Mouse (Mus musculus): ENCODE measurements around the gene Jarid2. TPM values are rescaled to one million over a fixed set of nuclear protein-coding genes. Genes with fewer than 3 reads are reported as not detected.

Gene Jarid2
- 28.6 and 33.8 TPM in 2 replicates for polyA plus RNA-seq (2015; fragmentation: Nextera tagmentation; extraction: Ambion mirVana)

- H3K4me3 ChIP-seq (ENCODE audit: low read length), result peak within 1 kb of the TSS; percentile 84
- H3K9ac ChIP-seq (ENCODE audit: low read depth, low read length), result peak within 1 kb of the TSS; percentile 91
- peak within 1 kb of the TSS; percentile 99 for H3K27ac ChIP-seq (ENCODE audit: low read depth, low read length)
- H3K27me3 ChIP-seq (replicated peaks; ENCODE audit: control insufficient read depth, insufficient read depth, low read length), result no peaks in the 10 kb centered on the region
- H3K4me1 ChIP-seq (ENCODE audit: control insufficient read depth, insufficient read depth, low read depth, low read length), result peaks cover 3% of the 10 kb centered on the region
- H3K4me2 ChIP-seq (ENCODE audit: low read length), result peak within 1 kb of the TSS; percentile 95
- H3K36me3 ChIP-seq (ENCODE audit: control insufficient read depth, insufficient read depth, low read length), result no peaks in the 10 kb centered on the region
- H3K9me3 ChIP-seq (ENCODE audit: control insufficient read depth, low read length), result no peaks in the 10 kb centered on the region
- ATAC-seq, result no peak
- 2% methylated on average over 29 of the region's 31 CpGs for WGBS
Observed at GRCm38 (mm10) chr13:44729424-44729971, at the start of gene Jarid2. Gene Jarid2 (plus strand): TSS chr13:44729474.

- Histone ChIP-seq H3K36me3 (ENCODE audit: control insufficient read depth, insufficient read depth, low read length) (no peaks in the 10 kb centered on the region), H3K4me2 (ENCODE audit: low read length) (no peak overlapping the region), H3K9ac (ENCODE audit: low read depth, low read length) (no peak overlapping the region), H3K4me3 (ENCODE audit: low read length) (no peak overlapping the region), H3K4me1 (ENCODE audit: control insufficient read depth, insufficient read depth, low read depth, low read length) (no peaks in the 10 kb centered on the region), H3K9me3 (ENCODE audit: control insufficient read depth, low read length) (no peaks in the 10 kb centered on the region), H3K27me3 (replicated peaks; ENCODE audit: control insufficient read depth, insufficient read depth, low read length) (no peaks in the 10 kb centered on the region), H3K27ac (ENCODE audit: low read depth, low read length) (no peak overlapping the region)
- no peak for ATAC-seq
- 82% methylated on average over 7 of the region's 7 CpGs for WGBS
Observed at GRCm38 (mm10) chr13:44681051-44681450, 48.2 kb upstream of the Jarid2 start.

GRCm38 (mm10) chr13:44688140-44688539 lies 41.1 kb upstream of the Jarid2 start:
- H3K4me3 ChIP-seq (ENCODE audit: low read length), result no peak overlapping the region
- no peak overlapping the region for H3K9ac ChIP-seq (ENCODE audit: low read depth, low read length)
- ATAC-seq, result no peak
- no peak overlapping the region for H3K4me2 ChIP-seq (ENCODE audit: low read length)
- H3K27ac ChIP-seq (ENCODE audit: low read depth, low read length), result no peak overlapping the region
- H3K27me3 ChIP-seq (replicated peaks; ENCODE audit: control insufficient read depth, insufficient read depth, low read length), result no peaks in the 10 kb centered on the region
- WGBS, result 64% methylated on average over 3 of the region's 3 CpGs
- no peaks in the 10 kb centered on the region for H3K4me1 ChIP-seq (ENCODE audit: control insufficient read depth, insufficient read depth, low read depth, low read length)
- no peaks in the 10 kb centered on the region for H3K9me3 ChIP-seq (ENCODE audit: control insufficient read depth, low read length)
- H3K36me3 ChIP-seq (ENCODE audit: control insufficient read depth, insufficient read depth, low read length), result no peaks in the 10 kb centered on the region

- no peak overlapping the region for H3K27ac ChIP-seq (ENCODE audit: low read depth, low read length)
- H3K9ac ChIP-seq (ENCODE audit: low read depth, low read length), result no peak overlapping the region
- no peaks in the 10 kb centered on the region for H3K27me3 ChIP-seq (replicated peaks; ENCODE audit: control insufficient read depth, insufficient read depth, low read length)
- no peak overlapping the region for H3K4me3 ChIP-seq (ENCODE audit: low read length)
- no peaks in the 10 kb centered on the region for H3K36me3 ChIP-seq (ENCODE audit: control insufficient read depth, insufficient read depth, low read length)
- no peaks in the 10 kb centered on the region for H3K4me1 ChIP-seq (ENCODE audit: control insufficient read depth, insufficient read depth, low read depth, low read length)
- 86% methylated on average over 10 of the region's 10 CpGs for WGBS
- H3K9me3 ChIP-seq (ENCODE audit: control insufficient read depth, low read length), result no peaks in the 10 kb centered on the region
- no peak overlapping the region for H3K4me2 ChIP-seq (ENCODE audit: low read length)
- ATAC-seq, result no peak
Observed at GRCm38 (mm10) chr13:44697628-44698027, 31.6 kb upstream of the Jarid2 start.

GRCm38 (mm10) chr13:44704036-44704801 lies 25.1 kb upstream of the Jarid2 start:
- ATAC-seq, result no peak
- H3K9ac ChIP-seq (ENCODE audit: low read depth, low read length), result no peak overlapping the region
- H3K4me3 ChIP-seq (ENCODE audit: low read length), result no peak overlapping the region
- H3K27me3 ChIP-seq (replicated peaks; ENCODE audit: control insufficient read depth, insufficient read depth, low read length), result no peaks in the 10 kb centered on the region
- no peaks in the 10 kb centered on the region for H3K9me3 ChIP-seq (ENCODE audit: control insufficient read depth, low read length)
- H3K4me2 ChIP-seq (ENCODE audit: low read length), result no peak overlapping the region
- no peaks in the 10 kb centered on the region for H3K4me1 ChIP-seq (ENCODE audit: control insufficient read depth, insufficient read depth, low read depth, low read length)
- no peak overlapping the region for H3K27ac ChIP-seq (ENCODE audit: low read depth, low read length)
- H3K36me3 ChIP-seq (ENCODE audit: control insufficient read depth, insufficient read depth, low read length), result no peaks in the 10 kb centered on the region
- WGBS, result 86% methylated on average over 15 of the region's 15 CpGs

GRCm38 (mm10) chr13:44705031-44705742 lies 24.1 kb upstream of the Jarid2 start:
- H3K9ac ChIP-seq (ENCODE audit: low read depth, low read length), result no peak overlapping the region
- H3K27me3 ChIP-seq (replicated peaks; ENCODE audit: control insufficient read depth, insufficient read depth, low read length), result no peaks in the 10 kb centered on the region
- 30% methylated on average over 14 of the region's 14 CpGs for WGBS
- H3K4me3 ChIP-seq (ENCODE audit: low read length), result no peak overlapping the region
- no peaks in the 10 kb centered on the region for H3K9me3 ChIP-seq (ENCODE audit: control insufficient read depth, low read length)
- ATAC-seq, result no peak
- H3K4me1 ChIP-seq (ENCODE audit: control insufficient read depth, insufficient read depth, low read depth, low read length), result no peaks in the 10 kb centered on the region
- no peaks in the 10 kb centered on the region for H3K36me3 ChIP-seq (ENCODE audit: control insufficient read depth, insufficient read depth, low read length)
- H3K4me2 ChIP-seq (ENCODE audit: low read length), result no peak overlapping the region
- H3K27ac ChIP-seq (ENCODE audit: low read depth, low read length), result no peak overlapping the region

- Histone ChIP-seq H3K4me1 (ENCODE audit: control insufficient read depth, insufficient read depth, low read depth, low read length) (no peaks in the 10 kb centered on the region), H3K4me3 (ENCODE audit: low read length) (no peak overlapping the region), H3K4me2 (ENCODE audit: low read length) (no peak overlapping the region), H3K27me3 (replicated peaks; ENCODE audit: control insufficient read depth, insufficient read depth, low read length) (no peaks in the 10 kb centered on the region), H3K36me3 (ENCODE audit: control insufficient read depth, insufficient read depth, low read length) (no peaks in the 10 kb centered on the region), H3K27ac (ENCODE audit: low read depth, low read length) (no peak overlapping the region), H3K9me3 (ENCODE audit: control insufficient read depth, low read length) (no peaks in the 10 kb centered on the region), H3K9ac (ENCODE audit: low read depth, low read length) (no peak overlapping the region)
- 44% methylated on average over 7 of the region's 7 CpGs for WGBS
- ATAC-seq, result no peak
Observed at GRCm38 (mm10) chr13:44705743-44706044, 23.6 kb upstream of the Jarid2 start.

- Histone ChIP-seq H3K4me3 (ENCODE audit: low read length) (no peak overlapping the region), H3K4me1 (ENCODE audit: control insufficient read depth, insufficient read depth, low read depth, low read length) (no peaks in the 10 kb centered on the region), H3K9ac (ENCODE audit: low read depth, low read length) (no peak overlapping the region), H3K36me3 (ENCODE audit: control insufficient read depth, insufficient read depth, low read length) (no peaks in the 10 kb centered on the region), H3K4me2 (ENCODE audit: low read length) (no peak overlapping the region), H3K9me3 (ENCODE audit: control insufficient read depth, low read length) (no peaks in the 10 kb centered on the region), H3K27ac (ENCODE audit: low read depth, low read length) (no peak overlapping the region), H3K27me3 (replicated peaks; ENCODE audit: control insufficient read depth, insufficient read depth, low read length) (no peaks in the 10 kb centered on the region)
- WGBS, result 64% methylated on average over 10 of the region's 10 CpGs
- no peak for ATAC-seq
Observed at GRCm38 (mm10) chr13:44706206-44706915, 22.9 kb upstream of the Jarid2 start.

- no peak for ATAC-seq
- no peaks in the 10 kb centered on the region for H3K9me3 ChIP-seq (ENCODE audit: control insufficient read depth, low read length)
- H3K4me3 ChIP-seq (ENCODE audit: low read length), result no peak overlapping the region
- no peak overlapping the region for H3K9ac ChIP-seq (ENCODE audit: low read depth, low read length)
- WGBS, result 46% methylated on average over 5 of the region's 5 CpGs
- no peaks in the 10 kb centered on the region for H3K27me3 ChIP-seq (replicated peaks; ENCODE audit: control insufficient read depth, insufficient read depth, low read length)
- no peaks in the 10 kb centered on the region for H3K4me1 ChIP-seq (ENCODE audit: control insufficient read depth, insufficient read depth, low read depth, low read length)
- no peak overlapping the region for H3K27ac ChIP-seq (ENCODE audit: low read depth, low read length)
- H3K4me2 ChIP-seq (ENCODE audit: low read length), result no peak overlapping the region
- H3K36me3 ChIP-seq (ENCODE audit: control insufficient read depth, insufficient read depth, low read length), result no peaks in the 10 kb centered on the region
Observed at GRCm38 (mm10) chr13:44707176-44707575, 22.1 kb upstream of the Jarid2 start.
